Mouse (Mus musculus): ENCODE measurements around the gene Il27ra. TPM values are rescaled to one million over a fixed set of nuclear protein-coding genes. Genes with fewer than 3 reads are reported as not detected.
"Not testable (repeated sequence)": the region's sequence is repeated elsewhere in the genome, so short reads cannot be mapped to it uniquely, and the experiment has no call there.

Il27ra gene
- polyA plus RNA-seq, 1 experiment from 2014 or later: 4.4 TPM

GRCm38 (mm10) chr8:83992488-83992887 is 49.9 kb downstream of the Il27ra start:
- no peak overlapping the region for H3K27ac ChIP-seq (ENCODE audit: poor library complexity, severe bottlenecking)
- no peaks in the 10 kb centered on the region for H3K9me3 ChIP-seq (replicated peaks)
- peaks cover 8% of the 10 kb centered on the region for H3K4me1 ChIP-seq (replicated peaks)
- H3K27me3 ChIP-seq (replicated peaks): no peaks in the 10 kb centered on the region
- H3K36me3 ChIP-seq: peaks cover 77% of the 10 kb centered on the region
- H3K9ac ChIP-seq: no peak overlapping the region
- WGBS: 62% methylated on average over 2 of the region's 2 CpGs
- H3K4me2 ChIP-seq: no peak overlapping the region
- ATAC-seq (ENCODE audit: insufficient number of reproducible peaks, low FRiP score): no peak
- no peak overlapping the region for H3K4me3 ChIP-seq

DNA sequence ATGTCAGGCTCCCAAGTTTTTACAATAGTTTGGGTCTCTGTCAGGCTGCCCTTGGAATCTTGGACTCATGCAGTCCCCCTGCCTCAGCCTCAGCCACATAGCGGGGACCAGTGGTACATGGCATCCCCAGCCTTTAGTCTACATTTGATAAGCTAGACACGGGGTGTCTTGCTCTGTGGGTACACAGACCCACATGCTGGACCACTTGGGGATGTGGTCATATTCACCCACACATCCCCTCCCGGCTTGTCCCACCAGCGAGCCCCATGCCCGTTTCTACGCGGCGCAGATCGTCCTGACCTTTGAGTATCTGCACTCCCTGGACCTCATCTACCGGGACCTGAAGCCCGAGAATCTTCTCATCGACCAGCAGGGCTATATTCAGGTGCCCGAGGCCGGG is 52.2 kb downstream of the Il27ra start:
- WGBS: 88% methylated on average over 14 of the region's 14 CpGs
- H3K4me1 ChIP-seq (replicated peaks): no peaks in the 10 kb centered on the region
- no peaks in the 10 kb centered on the region for H3K27me3 ChIP-seq (replicated peaks)
- H3K9ac ChIP-seq: no peak overlapping the region
- peaks cover 95% of the 10 kb centered on the region for H3K36me3 ChIP-seq
- H3K9me3 ChIP-seq (replicated peaks): no peaks in the 10 kb centered on the region
- no peak overlapping the region for H3K4me3 ChIP-seq
- ATAC-seq (ENCODE audit: insufficient number of reproducible peaks, low FRiP score): no peak
- no peak overlapping the region for H3K4me2 ChIP-seq
- no peak overlapping the region for H3K27ac ChIP-seq (ENCODE audit: poor library complexity, severe bottlenecking)

DNA sequence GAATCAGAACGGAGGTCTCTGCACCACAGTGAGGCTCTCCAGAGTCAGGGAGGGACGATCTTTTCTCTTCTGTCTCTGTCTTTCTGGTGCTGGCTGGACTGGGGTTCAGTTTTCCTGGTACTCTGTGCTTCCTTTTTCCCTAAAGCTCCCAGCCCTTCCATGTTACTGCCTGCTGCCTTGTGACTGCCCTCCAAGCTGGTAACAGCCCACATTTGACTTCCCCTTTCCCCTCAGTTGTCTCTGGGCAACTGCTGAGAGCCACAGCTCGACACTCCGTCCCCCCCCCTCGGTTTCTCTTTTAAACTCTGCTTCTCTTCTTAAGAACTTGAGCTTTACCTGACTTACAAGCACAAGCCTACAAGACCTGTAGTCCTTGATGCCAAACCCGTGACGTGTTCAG is 53.1 kb downstream of the Il27ra start:
- Histone ChIP-seq H3K27me3 (replicated peaks) (no peaks in the 10 kb centered on the region), H3K9me3 (replicated peaks) (no peaks in the 10 kb centered on the region), H3K4me1 (replicated peaks) (no peaks in the 10 kb centered on the region), H3K27ac (ENCODE audit: poor library complexity, severe bottlenecking) (no peak overlapping the region), H3K4me2 (no peak overlapping the region), H3K9ac (no peak overlapping the region), H3K4me3 (no peak overlapping the region), H3K36me3 (peaks cover 95% of the 10 kb centered on the region)
- no peak for ATAC-seq (ENCODE audit: insufficient number of reproducible peaks, low FRiP score)
- WGBS: 84% methylated on average over 7 of the region's 7 CpGs

DNA sequence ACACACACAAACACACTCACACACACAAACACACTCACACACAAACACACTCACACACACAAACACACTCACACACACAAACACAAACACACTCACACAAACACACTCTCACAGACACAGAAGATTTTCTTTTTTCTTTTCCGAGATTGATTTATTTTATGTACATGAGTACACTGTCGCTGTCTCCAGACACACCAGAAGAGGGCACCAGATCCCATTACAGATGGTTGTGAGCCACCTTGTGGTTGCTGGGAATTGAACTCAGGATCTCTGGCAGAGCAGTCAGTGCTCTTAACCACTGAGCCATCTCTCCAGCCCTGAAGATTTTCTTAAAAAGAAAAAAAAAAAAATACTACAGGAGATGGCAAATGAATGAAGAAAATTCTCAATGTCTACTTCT is 59.2 kb downstream of the Il27ra start:
- WGBS: 96% methylated on average over 2 of the region's 2 CpGs
- peaks cover 74% of the 10 kb centered on the region for H3K36me3 ChIP-seq
- H3K9ac ChIP-seq; ATAC-seq (ENCODE audit: insufficient number of reproducible peaks, low FRiP score); H3K27ac ChIP-seq (ENCODE audit: poor library complexity, severe bottlenecking); H3K4me3 ChIP-seq; H3K27me3 ChIP-seq (replicated peaks); H3K9me3 ChIP-seq (replicated peaks); H3K4me2 ChIP-seq: not testable (repeated sequence)
- H3K4me1 ChIP-seq (replicated peaks): peaks cover 31% of the 10 kb centered on the region

DNA sequence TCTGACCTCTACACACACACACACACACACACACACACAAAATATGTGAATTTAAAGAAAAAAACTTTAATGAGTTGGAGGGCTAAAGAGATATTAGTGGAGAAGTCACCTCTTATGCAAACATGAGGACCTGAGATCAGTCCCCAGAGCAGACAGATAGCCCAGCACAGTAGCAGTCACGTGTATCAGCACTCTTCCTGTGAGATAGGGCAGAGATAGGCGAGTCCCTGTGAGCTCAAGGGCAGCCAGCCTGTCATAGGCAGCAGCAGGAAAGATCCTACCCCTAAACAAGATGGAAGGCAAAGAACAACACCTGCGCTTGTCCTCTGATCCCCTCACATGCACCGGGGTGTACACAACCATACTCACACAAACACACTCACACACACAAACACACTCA is 59.9 kb downstream of the Il27ra start:
- Histone ChIP-seq H3K9me3 (replicated peaks) (no peaks in the 10 kb centered on the region), H3K4me2 (no peak overlapping the region), H3K27ac (ENCODE audit: poor library complexity, severe bottlenecking) (no peak overlapping the region), H3K27me3 (replicated peaks) (no peaks in the 10 kb centered on the region), H3K4me1 (replicated peaks) (peaks cover 39% of the 10 kb centered on the region), H3K9ac (no peak overlapping the region), H3K4me3 (no peak overlapping the region), H3K36me3 (peaks cover 66% of the 10 kb centered on the region)
- no peak for ATAC-seq (ENCODE audit: insufficient number of reproducible peaks, low FRiP score)
- WGBS: 68% methylated on average over 4 of the region's 4 CpGs

DNA sequence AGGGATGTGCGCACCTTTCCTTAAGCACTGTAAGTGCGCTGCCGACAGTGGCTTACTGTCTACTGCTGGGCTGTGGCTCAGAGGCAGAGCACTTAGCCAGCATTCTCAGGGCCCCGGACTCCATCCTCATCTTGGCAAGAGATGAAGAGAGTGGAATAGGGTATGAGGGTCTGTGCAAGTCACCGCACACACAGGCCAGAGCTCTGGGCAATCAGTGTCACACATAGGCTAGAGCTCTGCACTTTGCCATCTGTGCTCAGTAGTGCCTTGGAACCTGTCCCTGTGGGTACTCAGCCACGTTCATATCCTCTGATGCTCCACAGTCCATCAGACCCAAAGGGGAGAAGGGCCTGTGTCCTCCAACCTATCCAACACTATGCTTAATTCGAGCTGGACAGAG is 60.9 kb downstream of the Il27ra start:
- WGBS: 93% methylated on average over 7 of the region's 7 CpGs
- H3K36me3 ChIP-seq: peaks cover 57% of the 10 kb centered on the region
- H3K27me3 ChIP-seq (replicated peaks): no peaks in the 10 kb centered on the region
- H3K4me3 ChIP-seq: no peak overlapping the region
- ATAC-seq (ENCODE audit: insufficient number of reproducible peaks, low FRiP score): no peak
- no peaks in the 10 kb centered on the region for H3K9me3 ChIP-seq (replicated peaks)
- no peak overlapping the region for H3K4me2 ChIP-seq
- H3K4me1 ChIP-seq (replicated peaks): peaks cover 48% of the 10 kb centered on the region
- H3K27ac ChIP-seq (ENCODE audit: poor library complexity, severe bottlenecking): peak overlapping the region; percentile 85; the same call in 1 of the 2 replicates
- no peak overlapping the region; the same call in 1 of the 2 replicates for H3K9ac ChIP-seq

DNA sequence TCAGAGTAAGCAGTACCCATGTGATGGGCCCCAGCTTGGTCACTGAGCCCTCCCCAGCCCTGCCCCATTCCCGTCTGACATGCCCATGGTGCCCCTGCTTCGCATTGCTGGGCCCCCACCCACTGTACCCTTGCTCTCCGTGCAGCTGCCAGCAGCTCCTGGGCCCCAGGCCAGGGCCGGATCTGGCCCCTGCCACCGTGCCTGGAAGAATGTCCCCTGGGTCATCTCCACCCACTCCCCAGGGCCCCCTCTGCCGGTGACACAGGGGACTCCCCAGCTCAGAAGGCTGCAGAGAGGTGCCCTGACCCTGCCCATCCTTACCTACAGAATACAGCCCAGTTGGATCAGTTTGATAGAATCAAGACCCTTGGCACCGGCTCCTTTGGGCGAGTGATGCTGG is 61.5 kb downstream of the Il27ra start:
- ATAC-seq (ENCODE audit: insufficient number of reproducible peaks, low FRiP score): no peak; the same call in 1 of the 2 replicates
- Histone ChIP-seq H3K4me3 (no peak overlapping the region), H3K27me3 (replicated peaks) (no peaks in the 10 kb centered on the region), H3K27ac (ENCODE audit: poor library complexity, severe bottlenecking) (peak overlapping the region; percentile 85), H3K4me2 (no peak overlapping the region), H3K9ac (peak overlapping the region; percentile 63; the same call in 1 of the 2 replicates), H3K36me3 (peaks cover 50% of the 10 kb centered on the region), H3K9me3 (replicated peaks) (no peaks in the 10 kb centered on the region), H3K4me1 (replicated peaks) (peaks cover 54% of the 10 kb centered on the region)
- WGBS: 73% methylated on average over 8 of the region's 8 CpGs

MicroRNA genes within 50 kb of the gene (microRNA counts, 519-probe panel; counts per million panel counts)
- microRNA mmu-miR-1199 (not detected), microRNA mmu-miR-709 (1,731 counts per million, percentile 4 among the panel's probes with 10 or more counts)

Small RNA genes lying within 50 kb of the gene (microRNA-seq; reads per million reads assigned to microRNA genes)
- 1.2 reads per million for gene Mir1199
- not detected for gene Mir709
- 3.1 reads per million, percentile 8 among the genes with 10 or more reads in this experiment for gene Mir8111

Other genes starting within 250 kb of the Il27ra start
- 11.2 and 11.4 TPM in 2 replicates for gene Adgrl1, start 142.5 kb downstream of the Il27ra start, polyA plus RNA-seq (2016; fragmentation: Nextera tagmentation; extraction: Ambion mirVana)
- gene Gm10644, start 87.4 kb downstream of the Il27ra start, polyA plus RNA-seq (2016; fragmentation: Nextera tagmentation; extraction: Ambion mirVana): 0.34 and 0.40 TPM in 2 replicates
- gene Asf1b, start 87.1 kb downstream of the Il27ra start, polyA plus RNA-seq (2016; fragmentation: Nextera tagmentation; extraction: Ambion mirVana): 55.0 and 58.3 TPM in 2 replicates
- gene Prkaca, start 69.6 kb downstream of the Il27ra start, polyA plus RNA-seq (2016; fragmentation: Nextera tagmentation; extraction: Ambion mirVana): 216 and 234 TPM in 2 replicates
- gene Samd1, start 44.9 kb downstream of the Il27ra start, polyA plus RNA-seq (2016; fragmentation: Nextera tagmentation; extraction: Ambion mirVana): 4.5 and 5.8 TPM in 2 replicates
- 0.22 and 0.54 TPM in 2 replicates for gene 1700067K01Rik, start 41.1 kb downstream of the Il27ra start, polyA plus RNA-seq (2016; fragmentation: Nextera tagmentation; extraction: Ambion mirVana)
- 0.30 TPM in 1 of 2 replicates, not detected in the other for gene 2210011C24Rik, start 30.4 kb downstream of the Il27ra start, polyA plus RNA-seq (2016; fragmentation: Nextera tagmentation; extraction: Ambion mirVana)
- 1.7 and 2.1 TPM in 2 replicates for gene Palm3, start 21.1 kb downstream of the Il27ra start, polyA plus RNA-seq (2016; fragmentation: Nextera tagmentation; extraction: Ambion mirVana)
- not detected in 2 replicates for gene Rln3, start 2.4 kb upstream of the Il27ra start, polyA plus RNA-seq (2016; fragmentation: Nextera tagmentation; extraction: Ambion mirVana)
- gene Gm10643, start 22.5 kb upstream of the Il27ra start, polyA plus RNA-seq (2016; fragmentation: Nextera tagmentation; extraction: Ambion mirVana): 1.2 TPM in 2 replicates
- gene Rfx1, start 24.2 kb upstream of the Il27ra start, polyA plus RNA-seq (2016; fragmentation: Nextera tagmentation; extraction: Ambion mirVana): 6.9 and 7.5 TPM in 2 replicates
- 10.5 and 11.4 TPM in 2 replicates for gene Dcaf15, start 62.2 kb upstream of the Il27ra start, polyA plus RNA-seq (2016; fragmentation: Nextera tagmentation; extraction: Ambion mirVana)
- gene Podnl1, start 83.4 kb upstream of the Il27ra start, polyA plus RNA-seq (2016; fragmentation: Nextera tagmentation; extraction: Ambion mirVana): 0.14 TPM in 1 of 2 replicates, not detected in the other
- gene Cc2d1a, start 105.3 kb upstream of the Il27ra start, polyA plus RNA-seq (2016; fragmentation: Nextera tagmentation; extraction: Ambion mirVana): 17.7 and 18.1 TPM in 2 replicates
- 1.00 and 1.1 TPM in 2 replicates for gene 4930432K21Rik, start 105.4 kb upstream of the Il27ra start, polyA plus RNA-seq (2016; fragmentation: Nextera tagmentation; extraction: Ambion mirVana)
- gene Nanos3, start 142.6 kb upstream of the Il27ra start, polyA plus RNA-seq (2016; fragmentation: Nextera tagmentation; extraction: Ambion mirVana): 1.7 and 3.0 TPM in 2 replicates
- 12.9 and 13.7 TPM in 2 replicates for gene Zswim4, start 194.5 kb upstream of the Il27ra start, polyA plus RNA-seq (2016; fragmentation: Nextera tagmentation; extraction: Ambion mirVana)
- 281 and 286 TPM in 2 replicates for gene D8Ertd738e, start 207.1 kb upstream of the Il27ra start, polyA plus RNA-seq (2016; fragmentation: Nextera tagmentation; extraction: Ambion mirVana)
- gene Mri1, start 214.7 kb upstream of the Il27ra start, polyA plus RNA-seq (2016; fragmentation: Nextera tagmentation; extraction: Ambion mirVana): 48.2 and 50.9 TPM in 2 replicates
- gene Ccdc130, start 227.8 kb upstream of the Il27ra start, polyA plus RNA-seq (2016; fragmentation: Nextera tagmentation; extraction: Ambion mirVana): 15.8 and 16.1 TPM in 2 replicates

All from heart, embryonic 12.5 days (tissue).